Mouse (Mus musculus) kidney, embryonic 15.5 days (tissue): ENCODE measurements around the gene Atrnl1. TPM values are rescaled to one million over a fixed set of nuclear protein-coding genes. Genes with fewer than 3 reads are reported as not detected.

Experiments
- ATAC-seq: fragments of 200-750 bp; cut with Nextera tagmentation; replicated peaks from 2 replicates; pipeline ENCODE4 v1.8.0; 2017; ENCODE audit warnings: moderate TSS enrichment; ENCODE audit not compliant: low FRiP score
- H3K27ac ChIP-seq: fragments of 300-500 bp; sonication (generic); 2 replicates; pipeline ENCODE4 v1.5.1; 2015; ENCODE audit warnings: mild to moderate bottlenecking, inconsistent platforms
- H3K27me3 ChIP-seq: fragments of 300-500 bp; sonication (generic); 2 replicates; pipeline ENCODE4 v1.6.1; 2015; ENCODE audit warnings: inconsistent platforms
- H3K36me3 ChIP-seq: fragments of 300-500 bp; sonication (generic); 2 replicates; pipeline ENCODE4 v1.6.1; 2015; ENCODE audit warnings: inconsistent platforms
- H3K4me1 ChIP-seq: fragments of 300-500 bp; sonication (generic); 2 replicates; pipeline ENCODE4 v1.6.1; 2015; ENCODE audit warnings: inconsistent platforms
- H3K4me2 ChIP-seq: fragments of 300-500 bp; sonication (generic); 2 replicates; pipeline ENCODE4 v1.6.1; 2015; ENCODE audit warnings: moderate library complexity, mild to moderate bottlenecking, inconsistent platforms
- H3K4me3 ChIP-seq: fragments of 300-500 bp; sonication (generic); replicated peaks from 2 replicates; pipeline ENCODE4 v1.5.1; 2015; ENCODE audit warnings: mild to moderate bottlenecking, inconsistent platforms
- H3K9ac ChIP-seq: fragments of 300-500 bp; sonication (generic); 2 replicates; pipeline ENCODE4 v1.6.1; 2015; ENCODE audit warnings: mild to moderate bottlenecking, inconsistent platforms
- H3K9me3 ChIP-seq: fragments of 300-500 bp; sonication (generic); replicated peaks from 2 replicates; pipeline ENCODE4 v1.6.1; 2016; ENCODE audit warnings: inconsistent platforms
- WGBS: fragments of 180-500 bp; shearing (Covaris S2); methylation state at CpG from one replicate; pipeline ENCODE4 v1.1.7; 2015; ENCODE audit warnings: mixed read lengths; 5-methylcytosine and 5-hydroxymethylcytosine counted together
- polyA plus RNA-seq: library from polyadenylated mRNA; unstranded; fragments of >200 nt; fragmentation: Nextera tagmentation; extraction: Ambion mirVana; gene quantifications from 2 replicates; pipeline ENCODE4 v1.2.1, GENCODE M21; 2015

The Atrnl1 gene
- polyA plus RNA-seq, 1 experiment from 2014 or later: 9.2 TPM

DNA sequence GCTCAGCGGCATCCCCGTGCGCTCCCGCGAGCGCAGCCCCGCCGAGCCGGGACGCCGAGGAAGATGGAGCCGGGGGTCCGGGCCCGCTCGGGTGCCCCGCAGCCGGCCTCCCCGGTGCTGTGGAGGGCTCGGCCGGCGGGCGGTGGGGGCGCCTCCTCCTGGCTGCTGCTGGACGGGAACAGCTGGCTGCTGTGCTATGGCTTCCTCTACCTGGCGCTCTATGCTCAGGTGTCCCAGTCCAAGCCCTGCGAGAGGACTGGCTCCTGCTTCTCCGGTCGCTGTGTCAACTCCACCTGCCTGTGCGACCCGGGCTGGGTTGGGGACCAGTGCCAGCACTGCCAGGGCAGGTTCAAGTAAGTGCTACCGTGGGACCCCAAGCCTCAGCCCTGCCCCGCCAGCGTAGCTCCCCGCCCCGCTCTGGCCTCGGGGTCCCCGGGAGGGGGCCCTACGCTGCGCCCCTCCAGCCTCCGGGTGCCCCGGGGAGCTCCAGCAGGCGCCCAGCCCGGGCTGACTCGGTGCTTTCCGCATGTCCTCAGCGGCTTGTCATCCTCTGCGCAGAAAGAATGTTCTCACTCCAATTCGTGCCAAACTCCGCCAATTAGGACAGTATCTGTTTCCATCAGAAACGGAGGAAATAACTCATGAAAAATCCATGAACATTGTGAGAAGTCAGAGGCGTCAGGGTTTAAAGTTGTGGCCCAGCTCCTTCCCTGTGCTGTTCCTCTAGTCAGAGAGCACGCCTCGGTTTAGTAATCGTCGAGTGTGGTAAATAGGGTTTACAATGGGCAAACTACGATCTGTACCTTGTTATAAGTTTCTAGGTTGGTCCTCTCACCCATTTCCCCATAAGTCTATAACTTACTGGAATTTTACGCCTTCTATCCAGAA lies 701 bp downstream of the Atrnl1 start:
- H3K27ac ChIP-seq: peak overlapping the region; percentile 99
- H3K4me1 ChIP-seq: peaks cover 12% of the 10 kb centered on the region
- H3K4me2 ChIP-seq: peak overlapping the region; percentile 96
- peak overlapping the region; percentile 95 for H3K9ac ChIP-seq
- H3K36me3 ChIP-seq: no peaks in the 10 kb centered on the region
- H3K27me3 ChIP-seq: no peaks in the 10 kb centered on the region
- ATAC-seq: peak; percentile 87
- no peaks in the 10 kb centered on the region for H3K9me3 ChIP-seq
- WGBS: under 1% methylated on average over 57 of the region's 57 CpGs
- peak overlapping the region; percentile 98 for H3K4me3 ChIP-seq

DNA sequence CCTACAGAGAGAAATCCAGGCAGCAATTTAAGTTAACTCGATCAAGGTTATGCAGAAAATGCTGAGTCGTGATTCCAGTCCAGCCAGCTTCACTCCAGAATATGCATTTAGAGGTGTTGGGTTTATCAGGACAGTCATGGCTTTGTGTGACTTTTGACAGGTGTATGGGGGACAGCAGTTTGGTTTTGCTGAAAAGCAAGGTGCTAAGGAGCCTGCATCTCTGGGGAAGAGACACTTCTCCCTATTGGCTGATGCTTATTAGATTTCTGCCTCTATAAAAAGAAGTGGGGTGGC lies 1.3 kb downstream of the Atrnl1 start:
- H3K4me3 ChIP-seq: peak overlapping the region; percentile 98
- peak overlapping the region; percentile 95 for H3K9ac ChIP-seq
- H3K36me3 ChIP-seq: no peaks in the 10 kb centered on the region
- no peaks in the 10 kb centered on the region for H3K27me3 ChIP-seq
- ATAC-seq: no peak
- peak overlapping the region; percentile 99; the same call in 1 of the 2 replicates for H3K27ac ChIP-seq
- no peaks in the 10 kb centered on the region for H3K9me3 ChIP-seq
- H3K4me2 ChIP-seq: peak overlapping the region; percentile 96
- peaks cover 12% of the 10 kb centered on the region for H3K4me1 ChIP-seq
- WGBS: 4% methylated on average over 2 of the region's 2 CpGs

DNA sequence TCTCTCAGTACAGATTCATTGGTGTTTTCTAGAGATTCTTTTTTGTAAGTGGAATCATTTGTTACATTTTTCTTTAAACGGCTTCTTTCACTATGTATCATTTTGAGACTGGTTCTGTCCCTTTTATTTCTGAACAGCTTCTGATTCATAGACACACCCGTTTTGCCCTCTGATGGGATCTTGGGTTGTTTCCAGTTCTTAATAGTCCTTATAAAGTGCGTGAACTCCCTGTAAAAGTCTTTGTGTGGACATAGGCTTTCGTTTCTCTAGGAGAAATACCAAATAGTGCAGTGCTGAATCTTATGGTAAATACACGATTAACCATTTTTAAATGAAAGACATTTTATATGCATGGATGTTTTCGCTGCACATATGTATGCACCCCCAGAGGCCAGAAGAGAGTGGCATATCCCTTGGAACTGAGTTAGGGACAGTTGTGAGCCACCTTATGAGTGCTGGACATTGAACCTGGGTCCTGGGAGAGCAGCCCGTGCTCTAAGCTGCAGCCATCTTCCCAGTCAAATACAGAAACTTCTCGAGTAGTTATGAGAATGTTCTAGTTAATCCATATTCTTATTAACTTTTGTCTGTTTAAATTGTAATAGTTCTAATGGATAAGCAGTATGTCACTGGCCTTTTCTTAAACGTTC lies 5.3 kb downstream of the Atrnl1 start:
- Histone ChIP-seq H3K36me3 (peaks cover 5% of the 10 kb centered on the region), H3K4me2 (no peak overlapping the region), H3K4me3 (no peak overlapping the region), H3K4me1 (peaks cover 2% of the 10 kb centered on the region; the same call in 1 of the 2 replicates), H3K9ac (no peak overlapping the region), H3K27ac (peak overlapping the region; percentile 6; the same call in 1 of the 2 replicates), H3K9me3 (no peaks in the 10 kb centered on the region), H3K27me3 (no peaks in the 10 kb centered on the region)
- ATAC-seq: no peak
- WGBS: 77% methylated on average over 9 of the region's 9 CpGs

DNA sequence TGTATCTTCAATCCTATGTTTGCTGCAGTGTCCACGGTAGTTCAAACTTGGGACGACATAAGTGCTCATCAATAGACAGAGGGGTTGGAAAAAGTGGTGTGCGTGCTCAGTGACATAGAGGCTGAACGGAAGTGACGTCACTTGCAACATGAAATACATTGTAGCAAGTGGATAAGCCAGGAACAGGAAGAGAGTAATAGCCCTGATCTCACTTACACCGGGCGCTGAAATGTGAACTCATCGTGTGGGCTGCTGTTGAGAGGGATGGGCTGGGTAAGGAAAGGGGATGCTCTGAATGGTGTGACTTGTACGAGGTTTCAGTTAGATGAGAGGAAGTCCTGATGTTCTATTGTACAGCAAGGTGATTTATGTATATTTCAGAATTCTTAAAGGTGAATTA lies 8.3 kb downstream of the Atrnl1 start:
- H3K36me3 ChIP-seq: peaks cover 5% of the 10 kb centered on the region
- no peaks in the 10 kb centered on the region for H3K9me3 ChIP-seq
- H3K27ac ChIP-seq: no peak overlapping the region
- WGBS: 65% methylated on average over 9 of the region's 9 CpGs
- no peak overlapping the region for H3K9ac ChIP-seq
- peaks cover 2% of the 10 kb centered on the region; the same call in 1 of the 2 replicates for H3K4me1 ChIP-seq
- ATAC-seq: no peak
- H3K4me3 ChIP-seq: no peak overlapping the region
- H3K4me2 ChIP-seq: no peak overlapping the region
- H3K27me3 ChIP-seq: no peaks in the 10 kb centered on the region

DNA sequence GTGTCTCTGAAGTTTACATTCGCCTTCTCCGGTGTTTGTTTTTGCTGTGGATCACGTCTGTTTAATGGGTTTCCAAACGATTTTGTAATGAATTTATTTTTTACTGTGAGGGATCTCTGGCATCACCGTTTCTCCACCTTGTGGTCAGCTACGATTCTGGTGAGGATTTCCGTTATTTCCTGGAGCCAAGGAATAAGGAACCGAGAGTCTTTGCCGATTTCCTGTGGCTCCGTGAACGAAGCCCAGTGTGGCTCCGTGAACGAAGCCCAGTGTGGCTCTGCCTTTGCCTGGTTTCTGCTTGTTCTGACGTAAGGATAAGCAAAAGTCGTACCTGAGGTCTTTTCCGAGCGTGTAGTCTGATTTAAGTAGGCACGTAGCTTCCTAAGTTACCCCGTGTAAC lies 11.0 kb downstream of the Atrnl1 start:
- no peak overlapping the region for H3K4me3 ChIP-seq
- H3K27ac ChIP-seq: no peak overlapping the region
- ATAC-seq: no peak
- H3K27me3 ChIP-seq: no peaks in the 10 kb centered on the region
- no peaks in the 10 kb centered on the region for H3K4me1 ChIP-seq
- H3K9me3 ChIP-seq: no peaks in the 10 kb centered on the region
- WGBS: 82% methylated on average over 19 of the region's 19 CpGs
- no peak overlapping the region for H3K4me2 ChIP-seq
- no peak overlapping the region for H3K9ac ChIP-seq
- peaks cover 9% of the 10 kb centered on the region for H3K36me3 ChIP-seq

DNA sequence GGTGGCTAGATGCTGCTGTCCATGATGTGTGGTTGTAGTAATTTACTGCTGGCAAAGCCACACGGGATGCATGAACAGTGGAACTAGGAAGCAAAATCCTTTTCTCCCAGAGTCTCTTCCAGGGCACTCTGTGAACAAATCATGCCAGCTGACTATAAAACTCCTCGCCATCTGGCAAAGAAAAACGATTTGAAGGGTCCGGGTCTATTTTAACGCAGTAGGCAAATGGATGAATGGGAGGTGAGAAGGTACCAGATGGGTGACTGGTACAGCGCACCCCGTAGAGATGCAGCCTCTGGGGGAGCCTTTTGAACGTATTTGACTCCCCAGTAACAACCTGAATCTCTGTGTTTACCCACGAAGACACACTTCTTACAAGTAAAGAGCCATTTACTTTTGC lies 14.9 kb downstream of the Atrnl1 start:
- H3K27me3 ChIP-seq: no peaks in the 10 kb centered on the region

DNA sequence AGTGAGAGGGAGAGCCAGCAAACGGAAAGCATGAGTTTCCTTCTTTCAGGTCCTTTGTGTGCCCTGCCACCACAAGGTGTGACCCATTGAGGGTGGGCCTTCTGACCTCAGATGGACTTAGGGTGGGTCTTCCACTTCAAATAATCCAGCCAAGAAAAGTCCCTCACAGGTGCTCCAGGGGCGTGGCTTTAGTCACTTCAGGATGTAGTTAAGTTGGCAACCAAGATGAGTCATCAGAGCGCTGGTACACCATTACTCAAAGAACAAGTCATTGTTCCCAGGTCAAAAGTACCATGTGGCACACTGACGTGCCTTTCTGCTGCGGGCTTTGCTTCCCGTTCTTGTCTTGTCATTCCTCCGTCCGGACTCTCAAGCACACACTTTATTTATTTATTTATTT lies 16.4 kb downstream of the Atrnl1 start:
- Histone ChIP-seq H3K36me3 (peaks cover 9% of the 10 kb centered on the region; the same call in 1 of the 2 replicates), H3K27ac (no peak overlapping the region), H3K9me3 (no peaks in the 10 kb centered on the region), H3K9ac (no peak overlapping the region), H3K4me3 (no peak overlapping the region), H3K4me1 (no peaks in the 10 kb centered on the region), H3K27me3 (no peaks in the 10 kb centered on the region), H3K4me2 (no peak overlapping the region)
- 87% methylated on average over 8 of the region's 8 CpGs for WGBS
- no peak for ATAC-seq

More for the DNA sequence above, 14.9 kb downstream of the Atrnl1 start:
- no peak for ATAC-seq
- Histone ChIP-seq H3K27ac (no peak overlapping the region), H3K4me1 (no peaks in the 10 kb centered on the region), H3K4me2 (no peak overlapping the region), H3K36me3 (peaks cover 4% of the 10 kb centered on the region; the same call in 1 of the 2 replicates), H3K9ac (no peak overlapping the region), H3K9me3 (no peaks in the 10 kb centered on the region), H3K4me3 (no peak overlapping the region)
- 73% methylated on average over 9 of the region's 9 CpGs for WGBS

DNA sequence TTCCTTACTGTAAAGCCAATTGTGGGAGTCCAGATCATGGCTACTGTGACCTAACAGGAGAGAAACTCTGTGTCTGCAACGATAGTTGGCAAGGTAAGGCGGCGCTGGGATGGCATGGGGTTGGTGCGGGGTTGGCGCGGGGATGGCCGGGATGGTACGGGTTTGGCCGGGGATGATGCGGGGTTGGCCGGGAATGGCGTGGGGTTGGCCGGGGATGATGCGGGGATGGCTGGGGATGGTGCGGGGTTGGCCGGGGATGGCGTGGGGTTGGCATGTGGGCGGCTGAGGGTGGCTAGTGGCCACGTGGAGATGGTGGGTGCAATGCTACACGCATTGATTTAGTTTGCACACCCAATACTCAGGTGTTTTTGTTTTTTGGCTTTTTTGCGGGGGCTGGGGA lies 31.7 kb downstream of the Atrnl1 start:
- H3K4me1 ChIP-seq: no peaks in the 10 kb centered on the region; the same call in 1 of the 2 replicates
- H3K4me2 ChIP-seq: no peak overlapping the region
- WGBS: 96% methylated on average over 21 of the region's 21 CpGs
- no peaks in the 10 kb centered on the region for H3K27me3 ChIP-seq
- no peak overlapping the region for H3K4me3 ChIP-seq
- no peak overlapping the region for H3K9ac ChIP-seq
- ATAC-seq: no peak
- peaks cover 9% of the 10 kb centered on the region; the same call in 1 of the 2 replicates for H3K36me3 ChIP-seq
- no peak overlapping the region for H3K27ac ChIP-seq
- H3K9me3 ChIP-seq: no peaks in the 10 kb centered on the region

DNA sequence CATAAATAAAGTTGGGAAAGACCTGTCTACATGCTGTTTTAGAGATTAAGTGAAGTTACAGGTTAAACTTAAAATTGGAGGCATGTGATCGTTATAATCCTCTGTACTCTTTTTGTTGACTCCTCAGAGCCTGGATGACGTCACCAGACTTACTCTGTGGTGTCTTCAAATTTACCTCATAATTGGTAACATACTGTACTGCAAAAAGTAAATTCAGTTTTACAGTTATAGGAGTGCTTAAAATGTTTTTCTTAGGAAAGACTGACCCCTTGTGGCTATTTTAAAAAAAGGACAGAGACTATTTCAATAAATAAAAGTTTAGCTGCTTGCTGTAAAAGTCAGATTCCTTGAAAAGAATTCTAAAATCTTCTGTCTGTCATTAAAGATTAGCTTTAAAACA lies 32.1 kb downstream of the Atrnl1 start:
- H3K27ac ChIP-seq: no peak overlapping the region
- no peaks in the 10 kb centered on the region for H3K9me3 ChIP-seq
- WGBS: 49% methylated on average over 2 of the region's 2 CpGs
- no peak for ATAC-seq
- no peak overlapping the region for H3K4me3 ChIP-seq
- no peak overlapping the region for H3K9ac ChIP-seq
- H3K4me1 ChIP-seq: peaks cover 2% of the 10 kb centered on the region
- H3K36me3 ChIP-seq: peaks cover 9% of the 10 kb centered on the region; the same call in 1 of the 2 replicates
- H3K27me3 ChIP-seq: no peaks in the 10 kb centered on the region
- H3K4me2 ChIP-seq: no peak overlapping the region

DNA sequence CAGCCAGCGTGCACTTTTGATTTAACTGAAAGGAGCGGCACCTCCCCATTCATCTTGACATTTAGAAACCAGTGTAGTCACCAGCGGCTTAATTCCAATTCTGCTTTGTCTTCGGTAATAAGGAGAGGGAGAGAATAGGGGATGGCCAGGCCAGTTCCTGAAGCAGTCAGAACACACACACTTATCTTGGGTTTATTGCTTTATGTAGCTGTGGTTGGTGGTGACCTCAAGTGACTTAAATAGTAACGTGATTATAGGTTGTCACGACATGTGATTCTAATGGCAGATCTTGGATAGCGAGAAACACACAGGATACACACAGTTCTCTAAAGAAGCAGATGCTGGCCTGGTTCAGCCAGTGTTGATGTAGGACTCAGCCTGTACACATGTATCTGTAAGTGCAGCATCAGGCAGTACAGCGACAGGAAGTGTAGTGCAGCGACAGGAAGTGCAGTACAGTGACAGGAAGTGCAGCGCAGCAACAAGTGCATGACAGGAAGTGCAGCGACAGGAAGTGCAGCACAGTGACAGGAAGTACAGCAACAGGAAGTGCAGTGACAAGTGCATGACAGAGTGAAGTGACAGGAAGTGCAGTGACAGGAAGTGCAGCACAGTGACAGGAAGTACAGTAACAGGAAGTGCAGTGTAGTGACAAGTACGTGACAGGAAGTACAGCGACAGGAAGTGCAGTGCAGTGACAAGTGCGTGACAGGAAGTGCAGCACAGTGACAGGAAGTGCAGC lies 37.5 kb downstream of the Atrnl1 start:
- no peaks in the 10 kb centered on the region for H3K9me3 ChIP-seq
- H3K4me3 ChIP-seq: no peak overlapping the region
- peak overlapping the region; percentile 46 for H3K4me2 ChIP-seq
- H3K9ac ChIP-seq: no peak overlapping the region
- peak overlapping the region; percentile 19 for H3K27ac ChIP-seq
- H3K36me3 ChIP-seq: peaks cover 18% of the 10 kb centered on the region; the same call in 1 of the 2 replicates
- H3K27me3 ChIP-seq: no peaks in the 10 kb centered on the region
- 71% methylated on average over 14 of the region's 14 CpGs for WGBS
- H3K4me1 ChIP-seq: peaks cover 6% of the 10 kb centered on the region
- ATAC-seq: no peak

DNA sequence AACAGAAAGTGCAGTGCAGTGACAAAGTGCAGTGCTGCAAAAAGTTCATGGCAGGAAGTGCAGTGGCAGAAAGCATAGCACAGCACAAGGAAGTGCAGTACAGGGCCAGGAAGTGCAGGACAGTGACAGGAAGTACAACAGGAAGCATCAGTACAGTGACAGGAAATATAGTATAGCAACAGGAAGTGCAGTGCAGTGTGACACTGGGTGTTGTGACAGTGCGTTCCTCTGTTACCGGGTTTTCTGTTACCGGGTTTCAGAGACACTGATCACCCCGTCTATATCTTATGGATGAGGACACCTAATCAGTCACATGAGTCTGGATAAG lies 38.1 kb downstream of the Atrnl1 start:
- ATAC-seq: no peak
- H3K27ac ChIP-seq: 0 out of 2 replicates have a peak overlapping the region, but pooled peaks have one; percentile 19
- no peak overlapping the region for H3K4me2 ChIP-seq
- no peak overlapping the region for H3K4me3 ChIP-seq
- no peaks in the 10 kb centered on the region for H3K27me3 ChIP-seq
- peaks cover 23% of the 10 kb centered on the region; the same call in 1 of the 2 replicates for H3K36me3 ChIP-seq
- 100% methylated on average over 4 of the region's 4 CpGs for WGBS
- H3K4me1 ChIP-seq: peaks cover 6% of the 10 kb centered on the region
- no peak overlapping the region for H3K9ac ChIP-seq
- H3K9me3 ChIP-seq: no peaks in the 10 kb centered on the region

DNA sequence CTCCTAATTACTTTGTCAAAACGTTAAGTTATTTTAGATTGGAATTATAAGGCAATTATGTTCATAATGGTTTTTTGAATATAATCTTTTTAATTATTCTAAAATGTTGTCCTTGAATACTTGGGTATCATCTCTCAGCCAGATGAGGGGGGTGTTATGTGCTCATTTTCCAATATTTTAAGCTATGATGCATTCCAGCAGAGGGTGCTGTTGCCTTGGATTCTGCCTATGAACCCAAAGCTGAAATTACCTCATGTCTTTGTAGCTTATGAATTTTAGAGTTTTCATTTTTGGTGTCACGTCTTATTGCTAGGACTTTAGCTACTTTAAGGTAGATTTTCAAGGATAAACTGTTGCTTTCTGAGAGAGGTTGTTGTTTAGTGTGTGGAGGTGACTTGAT lies 44.2 kb downstream of the Atrnl1 start:
- 77% methylated on average over 2 of the region's 2 CpGs for WGBS
- Histone ChIP-seq H3K9ac (no peak overlapping the region), H3K9me3 (no peaks in the 10 kb centered on the region), H3K4me3 (no peak overlapping the region), H3K4me2 (no peak overlapping the region), H3K27me3 (no peaks in the 10 kb centered on the region), H3K4me1 (peaks cover 15% of the 10 kb centered on the region), H3K36me3 (peaks cover 49% of the 10 kb centered on the region), H3K27ac (no peak overlapping the region)
- ATAC-seq: no peak
